Mouse (Mus musculus) large intestine, adult 2 months (tissue): ENCODE measurements around the gene Zdhhc12. TPM values are rescaled to one million over a fixed set of nuclear protein-coding genes. Genes with fewer than 3 reads are reported as not detected.
"Not testable (repeated sequence)": the region's sequence is repeated elsewhere in the genome, so short reads cannot be mapped to it uniquely, and the experiment has no call there.

Experiments
- DNase-seq: peaks from one replicate; pipeline ENCODE4 v3.0.0-alpha.2; 2012; ENCODE audit warnings: low read depth, low spot score
- WGBS: fragments of 180-500 bp; shearing (Covaris S2); methylation state at CpG from one replicate; pipeline ENCODE4 v1.1.7; 2018; 5-methylcytosine and 5-hydroxymethylcytosine counted together
- polyA plus RNA-seq: library from polyadenylated mRNA; depleted of rRNA; stranded (reverse); fragments of >200 nt; gene quantifications from 2 replicates; pipeline ENCODE4 v1.2.3, GENCODE M21; 2012

The Zdhhc12 gene
- polyA plus RNA-seq, 1 experiment, result 93.5 TPM

DNA sequence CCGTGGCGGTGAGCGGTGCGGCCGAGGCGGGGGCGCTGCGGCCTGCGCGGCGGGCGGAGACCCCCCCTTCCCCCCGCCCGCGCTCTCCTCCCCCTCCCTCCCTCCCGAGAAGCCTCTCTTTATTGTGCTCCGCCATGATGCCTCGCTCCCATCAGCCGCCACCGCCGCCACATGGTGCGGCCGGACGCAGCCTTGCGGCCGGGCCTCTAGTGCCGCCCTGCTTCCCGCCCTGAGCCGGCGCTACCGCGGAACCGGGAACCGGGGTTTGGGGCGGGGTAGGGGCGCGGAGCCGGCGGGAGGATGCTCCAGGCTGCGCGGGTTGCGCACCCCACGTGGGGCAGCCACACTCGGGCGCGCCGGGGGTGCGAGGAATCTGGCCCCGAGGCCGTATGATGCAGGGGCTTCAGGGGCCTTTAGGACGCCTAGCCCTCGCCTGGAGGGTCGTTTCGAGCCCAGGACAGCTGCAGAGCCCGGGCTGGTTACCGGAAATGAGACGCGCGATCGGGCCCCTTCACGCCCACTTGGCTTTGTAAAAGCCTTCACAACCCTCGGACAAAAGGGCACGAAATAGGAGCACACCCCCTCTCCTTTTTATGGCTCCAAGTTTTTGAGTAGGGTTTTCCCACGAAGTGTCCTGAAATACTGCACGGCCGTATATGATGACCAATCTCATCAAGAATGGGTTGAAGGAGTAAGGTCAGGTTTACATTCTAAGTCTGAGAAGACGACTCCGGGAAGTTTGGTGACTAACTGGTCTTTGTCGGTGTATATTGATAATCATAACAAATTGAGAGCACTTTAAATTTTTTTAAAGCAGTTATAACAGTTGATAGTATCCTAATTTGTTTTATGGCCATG is 26.2 kb downstream of the Zdhhc12 start:
- DNase-seq, result no peak
- under 1% methylated on average over 57 of the region's 69 CpGs for WGBS

DNA sequence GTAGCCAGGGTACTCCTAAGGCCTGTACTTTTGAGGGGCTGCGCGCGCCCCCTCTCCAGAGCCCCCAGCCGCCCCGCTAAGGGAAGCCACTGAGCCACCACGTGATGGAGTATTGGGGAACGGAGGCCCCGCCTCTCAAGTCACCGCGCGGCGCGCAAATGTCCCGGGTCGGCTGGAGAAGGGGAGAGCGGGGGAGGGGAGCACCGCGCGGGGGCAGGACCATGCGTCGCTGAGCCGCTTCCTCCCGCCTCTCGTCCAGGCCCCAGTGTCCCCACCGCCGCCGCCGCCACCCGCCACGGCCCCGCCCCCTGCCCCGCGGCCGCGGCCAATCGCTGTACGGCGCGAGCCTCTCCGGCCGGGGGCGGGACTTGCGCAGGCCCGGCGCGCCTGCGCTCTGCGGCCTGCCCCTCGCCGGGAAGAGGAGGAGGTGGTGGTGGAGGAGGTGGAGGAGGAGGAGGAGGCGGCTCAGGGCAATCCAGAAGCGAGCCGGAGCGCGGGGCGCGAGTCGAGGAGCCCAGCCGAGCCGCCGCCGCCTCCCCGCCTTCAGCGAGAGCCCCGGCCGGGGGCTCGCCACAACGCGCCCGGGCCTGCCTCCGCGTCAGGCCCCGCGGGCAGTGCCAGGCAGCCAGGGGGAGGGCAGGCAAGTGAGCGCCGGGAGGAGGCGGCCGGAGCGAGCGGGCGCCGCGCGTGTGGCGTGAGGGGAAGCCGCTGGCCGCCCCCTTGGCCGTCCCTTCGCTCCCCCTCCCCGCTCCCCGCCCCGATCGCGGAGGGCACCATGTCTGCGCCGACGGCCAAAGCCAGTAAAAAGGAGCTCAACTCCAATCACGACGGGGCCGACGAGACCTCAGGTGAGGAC is 27.2 kb downstream of the Zdhhc12 start:
- no peak for DNase-seq

DNA sequence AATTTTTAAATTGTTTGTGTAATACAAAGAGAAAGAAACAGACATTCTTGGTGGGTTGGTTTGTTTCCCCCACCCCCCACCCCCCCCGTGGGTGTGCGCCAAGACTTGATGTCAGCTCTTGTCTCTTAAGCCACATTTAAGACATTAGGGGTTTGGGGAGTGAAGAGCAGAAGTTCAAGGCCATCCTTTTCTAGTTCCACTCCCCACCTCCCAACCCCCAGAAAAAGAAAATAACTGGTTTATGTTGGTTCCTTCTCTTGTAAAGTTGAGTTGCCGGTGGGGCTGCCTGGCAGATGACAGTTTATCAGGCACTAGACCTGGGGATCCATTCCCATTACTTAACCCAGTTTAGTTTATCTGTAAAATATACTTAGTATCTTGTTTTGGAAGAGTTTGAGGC is 29.1 kb downstream of the Zdhhc12 start:
- DNase-seq, result no peak
- 43% methylated on average over 3 of the region's 3 CpGs for WGBS

More for the DNA sequence above, 27.2 kb downstream of the Zdhhc12 start:
- 1% methylated on average over 87 of the region's 101 CpGs for WGBS

DNA sequence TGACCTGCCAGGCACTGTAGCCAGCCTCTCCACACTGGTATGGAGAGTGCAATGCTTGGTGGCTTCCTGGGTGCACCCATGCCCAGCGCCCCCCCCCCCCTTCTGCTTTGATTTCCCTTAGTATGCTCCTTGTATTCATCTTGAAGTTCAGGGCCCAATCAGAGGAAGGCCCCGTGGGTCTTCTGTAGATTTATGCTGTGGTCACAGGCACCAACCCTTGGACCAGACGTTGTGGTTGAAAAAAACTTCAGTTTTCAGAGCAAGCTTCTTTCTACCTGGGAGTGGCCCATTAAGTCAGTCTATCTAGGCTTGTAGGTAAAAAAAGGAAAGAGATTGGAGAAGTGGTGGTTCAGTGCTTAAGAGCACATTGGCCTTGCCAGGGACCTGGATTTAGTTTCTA is 29.7 kb downstream of the Zdhhc12 start:
- DNase-seq, result no peak
- WGBS, result 14% methylated on average over 3 of the region's 3 CpGs

DNA sequence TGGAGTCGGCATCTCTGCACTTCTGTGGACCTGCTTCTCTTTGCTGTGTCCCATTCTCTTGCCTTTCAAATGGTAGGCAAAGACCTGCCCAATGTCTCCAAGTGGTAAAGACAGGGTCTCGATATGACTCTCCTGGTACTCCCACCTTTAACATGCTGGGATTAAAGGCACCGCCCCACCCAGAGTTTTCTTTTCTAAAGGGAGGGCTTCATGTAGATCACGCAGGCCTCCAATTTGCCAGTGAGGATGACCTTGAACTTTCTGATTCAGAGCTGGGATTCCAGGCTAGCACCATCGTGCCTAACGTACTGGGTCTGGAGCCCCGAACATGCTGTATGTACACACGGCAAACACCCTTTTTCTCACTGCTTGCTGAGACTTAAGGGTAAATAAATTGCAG is 30.2 kb downstream of the Zdhhc12 start:
- DNase-seq, result no peak
- 6% methylated on average over 8 of the region's 8 CpGs for WGBS

DNA sequence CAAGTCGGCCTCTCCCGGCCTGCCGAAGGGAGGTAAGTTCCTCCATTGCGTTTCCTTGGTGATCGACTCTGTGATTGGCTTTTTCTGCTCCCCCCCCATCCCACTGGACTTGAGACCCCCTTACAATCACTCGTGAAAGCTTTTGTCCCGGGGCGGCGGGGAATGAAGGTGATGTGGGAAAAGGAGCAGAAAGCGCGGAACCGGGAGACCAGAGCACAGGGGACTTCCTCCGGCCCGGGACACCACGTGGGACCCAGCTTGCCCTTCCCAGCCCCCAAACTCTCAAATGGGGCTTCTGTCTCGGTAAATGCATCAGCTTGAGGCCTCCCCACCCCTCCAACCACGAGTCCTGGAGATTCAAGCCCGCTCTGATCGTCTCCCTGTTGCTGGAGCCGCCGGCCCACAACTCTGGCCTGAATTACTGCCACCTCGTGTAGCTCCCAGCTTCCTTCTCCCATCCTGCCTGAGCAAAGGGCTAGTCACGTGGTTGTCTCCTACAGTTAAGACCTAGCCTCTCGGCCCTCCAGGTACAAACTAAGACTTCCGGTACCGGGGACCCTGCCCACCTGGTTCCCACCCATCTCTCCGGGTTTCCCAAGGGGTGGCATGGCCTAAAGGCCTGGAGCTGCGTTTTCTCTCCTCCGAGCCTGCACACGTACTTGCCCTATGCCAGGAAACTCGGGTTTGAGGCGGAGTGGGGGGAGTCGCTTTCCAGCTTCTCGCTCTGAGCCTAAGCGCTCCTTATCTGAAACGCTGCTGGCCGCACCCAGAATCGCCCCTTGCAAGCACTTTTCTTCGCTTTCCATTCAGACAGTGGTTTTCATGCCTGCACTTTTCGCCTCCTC is 31.0 kb downstream of the Zdhhc12 start:
- DNase-seq, result no peak
- under 1% methylated on average over 40 of the region's 40 CpGs for WGBS

DNA sequence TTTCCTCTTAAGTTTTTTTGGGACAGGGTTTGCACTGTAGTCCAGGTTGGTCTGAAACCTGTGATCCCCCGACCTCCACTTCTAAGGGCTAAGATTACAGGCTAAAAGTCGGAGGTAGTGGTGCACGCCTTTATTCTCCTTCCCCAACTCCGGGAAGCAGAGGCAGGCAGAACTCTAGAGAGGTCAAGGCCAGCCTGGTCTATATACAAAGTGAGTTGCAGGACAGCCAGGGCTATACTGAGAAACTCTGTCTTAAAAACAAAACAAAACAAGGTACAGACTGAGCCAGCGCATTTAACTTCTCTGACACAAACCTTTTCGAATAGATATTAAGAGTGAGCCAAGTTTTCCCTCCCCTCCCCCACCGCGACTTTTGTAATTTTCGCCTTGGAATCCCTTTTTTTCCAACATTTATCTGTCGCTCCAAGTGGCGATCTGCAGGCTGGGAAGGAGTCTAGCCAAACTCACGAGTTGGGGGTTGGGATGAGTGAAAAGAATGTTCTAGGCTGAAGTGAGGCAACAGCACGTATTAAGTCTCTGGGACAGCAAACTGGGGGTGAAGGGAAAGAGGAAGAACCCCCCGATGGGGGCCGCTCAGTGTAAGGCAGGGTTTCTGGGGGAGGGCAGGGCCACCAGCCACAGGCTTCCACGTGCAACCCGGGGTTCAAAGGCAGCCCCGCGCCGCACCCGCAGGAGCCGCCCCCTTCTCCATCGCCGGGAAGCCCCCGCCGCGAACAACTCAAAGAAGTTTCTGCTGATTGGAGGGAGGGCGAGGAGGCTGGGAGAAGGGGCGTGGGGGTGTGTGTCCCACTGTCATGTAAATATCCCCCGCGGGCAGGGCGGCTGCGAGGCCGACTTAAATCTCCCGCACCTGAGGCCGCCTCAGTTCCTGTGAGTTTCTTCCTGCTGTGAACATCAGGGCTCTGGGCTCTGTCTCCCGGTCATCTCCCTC is 32.0 kb downstream of the Zdhhc12 start:
- no peak for DNase-seq
- WGBS, result 9% methylated on average over 37 of the region's 37 CpGs

DNA sequence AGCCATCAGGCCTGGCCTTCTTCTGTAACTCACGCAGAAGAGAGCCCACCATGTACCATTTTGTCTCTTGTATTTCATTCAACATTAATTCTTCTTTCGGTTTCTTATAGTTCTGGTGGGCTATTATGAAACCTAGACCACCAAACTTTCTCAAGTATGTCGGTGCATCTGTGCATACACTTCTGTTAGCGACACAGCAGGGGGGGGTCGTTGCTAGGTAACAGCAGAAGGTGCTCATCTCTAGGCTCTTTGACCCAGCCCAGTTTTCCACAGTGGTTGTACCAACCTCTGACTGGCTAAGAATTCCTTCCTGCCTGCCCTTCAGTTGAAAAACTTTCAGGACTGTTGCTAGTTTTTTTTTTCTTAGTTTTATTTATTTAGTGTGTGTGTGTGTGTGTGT is 35.0 kb downstream of the Zdhhc12 start:
- DNase-seq, result no peak
- 69% methylated on average over 5 of the region's 5 CpGs for WGBS

DNA sequence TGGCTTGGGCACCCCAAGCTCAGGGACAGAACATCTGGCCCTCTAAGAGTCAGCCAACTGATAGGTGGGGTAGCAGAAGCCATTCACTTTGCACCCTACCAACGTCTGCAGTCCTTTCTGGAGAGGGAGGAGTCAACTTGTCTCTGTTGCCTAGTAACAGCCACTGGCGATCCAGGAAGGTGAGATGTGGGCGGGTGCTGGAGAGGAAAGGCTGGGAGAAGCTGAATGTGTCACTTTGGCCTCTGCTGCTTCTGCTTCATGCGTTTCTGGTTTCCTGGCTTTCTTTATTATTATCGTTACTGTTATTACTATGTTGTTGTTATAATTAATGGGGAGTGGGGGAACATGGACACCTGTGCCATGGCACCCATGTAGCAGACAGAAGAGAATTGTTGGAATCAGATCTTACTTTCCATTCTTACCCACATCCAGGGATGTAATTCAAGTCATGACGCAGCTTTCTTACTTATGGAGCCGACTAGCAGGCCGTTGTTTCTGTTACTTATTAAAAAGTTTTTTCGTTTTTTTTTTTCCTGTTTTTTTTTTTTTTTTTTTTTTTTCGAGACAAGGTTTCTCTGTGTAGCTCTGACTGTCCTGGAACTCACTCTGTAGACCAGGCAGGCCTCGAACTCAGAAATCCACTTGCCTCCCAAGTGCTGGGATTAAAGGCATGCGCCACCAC is 36.1 kb downstream of the Zdhhc12 start, which contains the start of gene Set:
Gene Set (plus strand): TSS at position 156 of the 682 bp plus-strand sequence.
- DNase-seq, result no peak
- WGBS, result 35% methylated on average over 12 of the region's 12 CpGs

DNA sequence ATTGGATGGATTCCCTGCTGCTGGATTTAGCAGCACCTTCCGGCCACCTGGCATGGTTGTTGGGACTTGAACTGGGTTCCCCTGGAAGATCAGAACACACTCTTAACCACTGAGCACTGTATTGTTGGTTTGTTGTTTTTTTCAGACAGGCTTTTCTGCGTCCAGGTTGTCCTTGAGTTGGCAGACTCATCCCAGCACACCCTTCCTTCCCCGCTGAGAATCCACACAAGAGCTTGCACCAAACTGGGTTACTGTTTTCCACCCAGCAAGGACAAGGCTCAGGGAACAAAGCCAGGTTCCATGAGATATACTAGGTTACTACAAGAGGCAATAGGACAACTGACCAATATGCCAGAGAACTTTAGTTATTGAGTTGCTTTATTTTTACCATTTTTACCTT is 36.7 kb downstream of the Zdhhc12 start:
- no peak for DNase-seq
- 82% methylated on average over 3 of the region's 3 CpGs for WGBS

DNA sequence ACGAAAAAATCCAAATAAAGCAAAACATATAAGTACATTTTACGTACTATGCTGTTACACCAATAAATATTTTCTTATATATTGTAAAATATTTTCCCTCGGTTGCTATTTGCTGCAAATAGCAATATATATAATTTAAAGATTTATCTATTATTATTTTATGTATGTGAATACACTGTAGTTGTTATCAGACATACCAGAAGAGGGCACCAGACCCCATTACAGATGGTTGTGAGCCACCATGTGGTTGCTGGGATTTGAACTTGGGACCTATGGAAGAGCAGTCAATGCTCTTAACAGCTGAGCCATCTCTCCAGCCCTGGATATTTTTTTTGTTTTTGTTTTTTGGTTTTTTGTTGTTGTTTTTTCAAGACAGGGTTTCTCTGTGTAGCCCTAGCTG is 38.1 kb downstream of the Zdhhc12 start:
- WGBS, result 90% methylated on average over 3 of the region's 3 CpGs
- not testable (repeated sequence) for DNase-seq

DNA sequence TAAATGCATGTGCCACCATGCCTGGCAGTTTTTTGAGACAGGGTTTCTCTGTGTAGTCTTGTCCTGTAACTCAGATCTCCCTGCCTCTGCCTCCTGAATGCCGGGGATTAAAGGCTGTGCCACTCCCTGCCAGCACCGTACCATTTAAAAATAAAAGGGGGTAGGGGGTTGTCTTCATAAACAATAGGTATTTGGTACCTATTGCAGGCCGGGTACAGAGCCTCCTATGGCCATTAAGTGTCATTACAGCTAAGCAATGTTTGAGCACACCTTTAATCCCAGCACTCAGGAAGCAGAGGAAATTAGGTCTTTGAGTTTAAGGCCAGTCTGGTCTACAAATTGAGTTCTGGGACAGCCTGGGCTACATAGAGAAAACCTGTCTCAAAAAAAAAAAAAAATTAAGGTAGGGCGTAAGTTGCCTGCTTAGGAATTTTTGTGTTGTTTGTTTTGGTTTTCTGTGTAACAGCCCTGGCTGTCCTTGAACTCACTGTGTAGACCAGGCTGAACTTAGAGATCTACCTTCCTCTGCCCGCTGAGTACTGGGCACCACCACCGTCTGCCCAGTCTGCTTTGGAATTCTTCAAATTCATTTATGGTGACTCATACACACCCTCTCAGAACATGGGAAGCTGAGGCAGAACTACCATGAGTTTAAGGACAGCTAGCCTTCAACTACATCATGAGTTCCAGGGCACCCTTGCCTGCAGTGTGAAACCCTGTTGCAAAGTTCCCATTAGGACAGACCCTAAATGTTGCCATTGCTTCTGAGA is 41.3 kb downstream of the Zdhhc12 start:
- DNase-seq, result no peak
- 26% methylated on average over 6 of the region's 6 CpGs for WGBS

DNA sequence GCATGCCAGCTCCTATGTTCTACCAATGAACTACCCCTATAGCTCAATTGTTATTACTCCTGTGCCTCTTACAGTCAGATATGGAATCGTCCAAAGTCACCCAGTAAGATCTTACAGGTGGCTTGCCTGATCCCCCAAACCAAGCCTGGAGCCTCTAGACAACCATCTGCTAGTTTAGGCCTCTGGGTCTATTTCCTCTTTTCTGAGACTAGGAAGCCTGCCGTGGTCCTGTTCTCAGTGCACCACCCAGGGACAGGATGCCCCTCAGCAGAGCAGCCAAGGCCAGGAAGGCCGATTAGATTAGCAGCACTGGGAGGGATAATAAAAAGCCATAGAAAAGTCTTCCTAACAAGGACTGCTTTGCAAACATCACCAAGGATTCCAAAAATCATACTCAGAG is 43.6 kb downstream of the Zdhhc12 start:
- 79% methylated on average over 3 of the region's 3 CpGs for WGBS
- DNase-seq, result no peak

DNA sequence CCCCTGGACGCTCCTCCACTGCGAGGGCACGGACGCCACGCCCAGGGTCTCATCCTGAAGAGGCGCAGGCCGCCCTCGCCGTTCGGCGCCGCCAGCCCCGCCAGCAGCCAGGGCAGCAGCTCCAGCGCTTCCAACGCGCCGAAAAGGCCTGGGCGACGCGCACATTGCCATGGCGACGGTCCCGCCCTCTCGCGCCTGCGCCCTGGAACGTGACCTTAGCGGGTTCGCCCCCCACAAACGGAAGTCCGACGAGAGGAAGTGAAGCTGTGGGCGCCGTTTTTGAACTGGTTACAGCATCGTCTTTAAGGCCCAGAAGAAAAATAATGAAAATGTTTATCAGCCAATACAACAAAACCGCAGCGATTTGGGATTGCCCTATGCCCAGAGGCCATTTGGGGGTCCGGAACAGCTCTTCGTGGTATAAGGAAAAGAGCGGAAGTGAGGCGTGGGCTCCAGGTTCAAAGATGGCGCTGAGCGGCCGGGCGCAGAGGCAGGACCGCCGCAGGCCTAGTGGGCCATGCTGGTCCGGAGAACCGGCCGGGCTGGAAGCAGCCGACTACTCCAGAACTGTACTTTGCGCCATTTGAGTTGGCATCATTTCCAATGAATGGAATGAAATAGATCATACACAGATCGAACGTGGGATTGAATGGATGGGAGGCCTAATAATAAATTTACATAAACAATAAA is 44.6 kb downstream of the Zdhhc12 start, which contains the start of gene Wdr34:
Gene Wdr34 (minus strand): TSS at position 183 of the 690 bp plus-strand sequence.
- DNase-seq, result peak; percentile 88
- under 1% methylated on average over 54 of the region's 54 CpGs for WGBS

DNA sequence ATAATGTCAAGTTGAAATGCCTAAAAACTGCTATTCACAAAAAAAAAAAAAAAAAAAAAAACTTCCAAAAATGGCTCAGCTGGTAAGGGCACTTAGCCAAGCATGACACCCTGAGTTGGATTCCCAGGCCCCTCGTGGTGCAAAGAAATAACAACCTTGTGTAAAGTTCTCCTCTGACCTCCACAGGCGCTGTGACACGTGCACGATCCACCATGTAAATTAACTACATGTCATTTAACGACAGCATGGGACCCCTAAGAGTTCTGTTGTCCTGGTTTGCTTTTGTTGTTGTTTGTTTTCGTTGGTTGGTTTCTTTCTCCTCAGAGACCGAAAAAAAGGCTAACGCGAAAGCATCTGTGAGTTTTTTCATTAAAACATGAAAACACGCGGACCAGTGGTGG is 45.3 kb downstream of the Zdhhc12 start:
- DNase-seq, result no peak
- WGBS, result 45% methylated on average over 11 of the region's 11 CpGs

DNA sequence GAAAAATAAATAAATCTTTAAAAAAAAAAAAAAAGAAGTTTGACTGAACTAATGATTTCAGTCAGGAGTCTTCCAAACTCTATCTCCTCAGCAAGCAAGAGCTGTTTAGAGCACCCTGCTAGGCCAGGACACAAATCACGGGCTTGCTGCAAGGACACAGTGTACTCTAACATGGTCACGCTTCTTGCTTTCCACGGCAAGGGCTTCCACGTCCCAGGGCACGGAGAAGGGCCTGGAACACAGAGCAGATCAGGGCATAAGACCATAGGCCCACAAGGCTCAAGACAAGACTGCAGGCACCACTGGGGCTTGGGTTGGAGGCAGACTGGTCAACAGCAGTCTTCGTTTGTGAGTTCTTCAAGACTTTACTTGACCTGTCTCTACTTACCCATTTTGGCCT is 46.3 kb downstream of the Zdhhc12 start:
- WGBS, result 98% methylated on average over 6 of the region's 6 CpGs

DNA sequence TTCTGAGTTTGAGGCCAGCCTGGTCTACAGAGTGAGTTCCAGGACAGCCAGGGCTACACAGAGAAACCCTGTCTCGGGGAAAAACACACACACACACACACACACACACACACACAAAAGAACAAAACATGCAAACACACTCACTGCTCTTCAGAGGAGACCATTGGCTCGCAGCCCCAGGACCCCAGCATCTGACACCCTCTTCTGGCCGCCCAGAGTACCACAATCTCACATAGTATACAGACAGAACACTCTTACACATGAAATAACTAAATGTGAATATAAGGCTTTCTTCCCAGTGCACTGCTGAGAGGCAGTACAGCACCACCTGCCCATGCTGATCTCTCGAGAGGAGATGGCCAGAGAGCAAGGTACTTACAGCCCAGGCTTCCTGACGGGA is 48.9 kb downstream of the Zdhhc12 start:
- DNase-seq, result no peak
- 90% methylated on average over 5 of the region's 5 CpGs for WGBS

More for the DNA sequence above, 46.3 kb downstream of the Zdhhc12 start:
- DNase-seq, result no peak
